Mouse (Mus musculus): ENCODE measurements at regions not wholly inside any gene's neighbourhood (a gene's known extent, or its start where the extent isn't known, plus 50 kb on each side); places are given as distances from the start of the nearest gene placed in this dataset.

GRCm38 (mm10) chr1:4703316-4703715 lies 104.4 kb upstream of the Gm37988 start:
- DNase-seq = no peak
- Histone ChIP-seq H3K27me3 (ENCODE audit: control insufficient read depth, insufficient read depth, low read length) (no peaks in the 10 kb centered on the region), H3K4me1 (replicated peaks; ENCODE audit: control insufficient read depth, insufficient read depth, low read length) (no peaks in the 10 kb centered on the region), H3K27ac (ENCODE audit: control insufficient read depth, insufficient read depth, low read length) (no peak overlapping the region), H3K36me3 (ENCODE audit: control insufficient read depth, insufficient read depth, low read length) (no peaks in the 10 kb centered on the region), H3K4me3 (ENCODE audit: control insufficient read depth, insufficient read depth, low read length) (no peak overlapping the region)
- no peak for TF ChIP-seq POLR2A (IDR thresholded peaks at IDR 0.05; ENCODE audit: control insufficient read depth, extremely low read depth, insufficient read depth, low read length, poor library complexity)
- no peak for TF ChIP-seq CTCF (IDR thresholded peaks at IDR 0.05; ENCODE audit: borderline replicate concordance, control insufficient read depth, extremely low read depth, insufficient read depth, low read length, poor library complexity)
- WGBS = 79% methylated on average over 3 of the region's 3 CpGs

DNA sequence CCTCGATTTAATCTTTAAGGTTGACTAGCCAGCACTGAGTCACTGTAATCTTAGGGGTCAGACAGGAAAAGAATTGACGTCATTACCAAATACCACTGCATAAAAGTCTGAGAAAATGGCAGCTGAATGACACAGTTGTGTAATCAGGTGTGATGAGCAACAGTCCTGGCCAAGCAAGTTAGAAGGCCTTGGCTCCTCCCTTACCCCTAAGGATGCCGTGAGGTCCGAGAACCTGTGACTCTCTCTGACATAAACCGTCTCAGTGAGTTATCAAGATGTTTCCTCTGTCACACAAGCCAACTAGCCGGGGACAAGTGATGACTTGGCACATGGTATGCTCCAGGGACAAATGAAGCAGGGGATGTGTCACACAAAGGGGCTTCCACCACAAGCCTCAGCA lies 101.5 kb upstream of the Gm37988 start:
- no peaks in the 10 kb centered on the region for H3K4me1 ChIP-seq (replicated peaks; ENCODE audit: control insufficient read depth, insufficient read depth, low read length)
- no peak overlapping the region for H3K27ac ChIP-seq (ENCODE audit: control insufficient read depth, insufficient read depth, low read length)
- H3K27me3 ChIP-seq (ENCODE audit: control insufficient read depth, insufficient read depth, low read length) = no peaks in the 10 kb centered on the region
- TF ChIP-seq CTCF (IDR thresholded peaks at IDR 0.05; ENCODE audit: borderline replicate concordance, control insufficient read depth, extremely low read depth, insufficient read depth, low read length, poor library complexity) (no peak), POLR2A (IDR thresholded peaks at IDR 0.05; ENCODE audit: control insufficient read depth, extremely low read depth, insufficient read depth, low read length, poor library complexity) (no peak)
- no peak overlapping the region for H3K4me3 ChIP-seq (ENCODE audit: control insufficient read depth, insufficient read depth, low read length)
- WGBS = 91% methylated on average over 6 of the region's 6 CpGs
- DNase-seq = no peak
- H3K36me3 ChIP-seq (ENCODE audit: control insufficient read depth, insufficient read depth, low read length) = no peaks in the 10 kb centered on the region

- no peaks in the 10 kb centered on the region for H3K27me3 ChIP-seq (ENCODE audit: control insufficient read depth, insufficient read depth, low read length)
- 94% methylated on average over 10 of the region's 10 CpGs for WGBS
- TF ChIP-seq POLR2A (IDR thresholded peaks at IDR 0.05; ENCODE audit: control insufficient read depth, extremely low read depth, insufficient read depth, low read length, poor library complexity) (no peak), CTCF (IDR thresholded peaks at IDR 0.05; ENCODE audit: borderline replicate concordance, control insufficient read depth, extremely low read depth, insufficient read depth, low read length, poor library complexity) (no peak)
Observed at GRCm38 (mm10) chr1:4722333-4722931, 85.3 kb upstream of the Gm37988 start.

More at GRCm38 (mm10) chr1:4722333-4722931, 85.3 kb upstream of the Gm37988 start:
- Histone ChIP-seq H3K4me3 (ENCODE audit: control insufficient read depth, insufficient read depth, low read length) (no peak overlapping the region), H3K27ac (ENCODE audit: control insufficient read depth, insufficient read depth, low read length) (no peak overlapping the region), H3K36me3 (ENCODE audit: control insufficient read depth, insufficient read depth, low read length) (no peaks in the 10 kb centered on the region), H3K4me1 (replicated peaks; ENCODE audit: control insufficient read depth, insufficient read depth, low read length) (no peaks in the 10 kb centered on the region)
- DNase-seq = no peak
